Mouse (Mus musculus) 416B (cell line): ENCODE measurements around the gene Tmem87b.

Experiments used
- DNase-seq: peaks from one replicate; pipeline ENCODE4 v3.0.0; 2011; ENCODE audit warnings: low read depth

The Tmem87b gene

DNA sequence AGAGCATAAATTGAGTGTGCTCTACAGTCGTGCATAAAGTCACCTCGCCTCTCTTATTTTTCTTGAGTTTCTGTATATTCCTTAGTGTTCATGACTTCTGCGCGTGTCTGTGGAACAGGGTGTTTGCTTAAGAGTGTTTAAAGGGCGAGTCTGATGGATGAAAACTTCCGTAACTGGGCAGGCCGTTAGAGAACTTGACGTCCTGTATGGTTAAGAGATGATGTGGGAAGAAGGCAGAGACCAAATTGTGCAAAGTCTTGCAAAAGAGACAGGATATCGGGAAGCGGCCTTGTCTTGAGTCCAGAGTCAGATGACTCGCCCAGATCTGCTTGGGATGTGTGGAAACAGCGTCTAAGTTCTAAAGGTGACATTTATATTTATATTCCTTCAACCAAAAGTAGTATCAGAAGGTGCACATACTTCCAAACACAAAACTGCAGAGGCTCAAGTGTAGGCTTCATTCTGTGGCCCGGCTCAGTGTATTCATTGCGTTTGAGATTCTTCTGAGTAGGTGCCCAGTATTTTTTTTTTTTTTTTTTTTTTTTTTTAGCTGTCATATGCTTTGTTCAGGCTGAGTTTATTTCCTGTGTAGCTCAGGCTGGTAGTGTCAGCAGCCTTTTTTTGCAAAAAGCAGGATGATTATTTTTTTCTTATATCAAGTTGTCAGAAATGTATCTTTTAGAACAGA lies 1.2 kb downstream of the Tmem87b start:
- DNase-seq: peak; percentile 78

DNA sequence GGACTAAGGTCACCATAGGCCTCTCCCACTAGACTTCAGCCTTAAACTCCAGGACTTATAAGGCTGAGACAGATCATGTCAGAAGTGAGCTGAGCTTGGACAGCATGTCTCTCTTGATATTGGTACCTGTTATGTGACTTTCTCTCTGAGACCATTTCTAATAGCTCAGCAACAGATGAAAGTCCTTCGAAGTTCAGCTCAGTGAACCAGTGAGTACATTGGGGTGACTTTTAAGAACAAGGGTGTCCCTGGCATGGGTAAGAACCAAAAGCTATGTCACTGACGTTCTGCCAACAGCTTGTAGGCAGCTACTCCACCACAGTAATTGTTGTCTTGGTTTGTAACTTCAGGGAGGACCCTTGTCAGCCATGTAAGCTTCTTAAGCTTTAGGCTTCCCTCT lies 2.7 kb downstream of the Tmem87b start:
- no peak for DNase-seq

GRCm38 (mm10) chr2:128823893-128824292 lies 6.0 kb downstream of the Tmem87b start:
- DNase-seq: no peak

GRCm38 (mm10) chr2:128827787-128828186 lies 9.9 kb downstream of the Tmem87b start:
- DNase-seq: no peak

- no peak for DNase-seq
Measured at GRCm38 (mm10) chr2:128832611-128833010, 14.7 kb downstream of the Tmem87b start.

DNA sequence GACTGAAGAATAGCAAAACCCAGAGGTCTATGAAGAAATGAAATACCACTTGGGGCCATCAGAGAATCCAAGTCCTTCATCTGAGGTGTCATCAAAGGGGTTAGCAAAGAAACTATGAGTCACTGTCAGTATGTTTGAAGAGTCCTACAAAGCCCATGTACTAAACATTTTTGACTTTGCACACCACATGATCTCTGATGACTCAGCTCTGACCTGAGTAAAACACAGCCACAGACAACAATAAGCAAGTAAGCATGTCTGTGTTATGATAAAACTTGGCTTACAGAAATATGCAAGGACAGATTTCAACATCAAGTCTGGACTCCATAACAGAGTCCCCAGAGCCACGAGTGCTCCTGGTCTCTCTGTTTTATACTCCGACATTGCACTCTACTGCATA lies 15.1 kb downstream of the Tmem87b start:
- DNase-seq: peak; percentile 79

DNA sequence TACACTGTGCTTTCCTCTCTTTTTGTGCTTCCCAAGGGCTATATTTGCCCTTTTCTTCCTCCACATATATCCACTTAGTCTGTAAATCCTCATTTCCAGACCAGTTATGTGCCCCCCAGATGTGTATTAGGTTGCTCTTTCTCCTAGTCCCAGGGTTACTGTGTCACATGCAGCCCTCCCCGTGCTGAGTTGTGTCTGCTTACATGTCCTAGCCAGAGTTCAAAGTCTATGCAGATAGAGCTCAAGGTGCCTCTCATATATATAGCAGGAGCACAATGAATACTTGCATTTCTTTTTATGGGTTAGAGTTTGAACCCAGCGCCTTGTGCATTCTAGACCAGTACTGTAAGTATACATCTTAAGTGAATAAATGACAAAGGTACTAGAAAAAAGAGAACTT lies 15.5 kb downstream of the Tmem87b start:
- no peak for DNase-seq

- no peak for DNase-seq
Measured at GRCm38 (mm10) chr2:128837531-128837930, 19.6 kb downstream of the Tmem87b start.

- DNase-seq: no peak
Measured at GRCm38 (mm10) chr2:128838611-128839010, 20.7 kb downstream of the Tmem87b start.

- peak; percentile 43 for DNase-seq
Measured at GRCm38 (mm10) chr2:128839501-128839900, 21.6 kb downstream of the Tmem87b start.

GRCm38 (mm10) chr2:128842437-128842836 lies 24.5 kb downstream of the Tmem87b start:
- DNase-seq: no peak

- DNase-seq: no peak
Measured at GRCm38 (mm10) chr2:128850036-128850435, 32.1 kb downstream of the Tmem87b start.

DNA sequence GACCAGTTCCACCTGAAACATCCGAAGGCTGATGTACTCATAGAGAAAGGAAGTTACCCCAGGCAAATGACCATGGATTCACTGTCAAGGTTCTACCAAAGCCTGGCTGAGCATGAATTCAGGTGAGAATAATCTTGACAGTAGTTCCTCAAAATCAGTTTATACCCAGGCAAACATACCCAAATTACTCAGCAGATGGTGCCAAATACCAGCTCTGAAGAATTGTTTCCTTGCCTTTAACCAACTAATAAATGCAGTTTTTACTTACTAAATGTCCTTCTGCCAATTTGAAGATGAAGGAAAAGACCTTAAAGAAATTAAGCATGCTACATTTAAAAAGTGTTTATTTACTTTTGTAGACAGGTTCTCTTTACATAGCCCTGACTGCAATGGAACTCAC lies 38.8 kb downstream of the Tmem87b start:
- peak; percentile 26 for DNase-seq

- peak; percentile 49 for DNase-seq
Measured at GRCm38 (mm10) chr2:128858962-128859361, 41.0 kb downstream of the Tmem87b start.

GRCm38 (mm10) chr2:128859861-128860260 lies 41.9 kb downstream of the Tmem87b start:
- no peak for DNase-seq

GRCm38 (mm10) chr2:128862636-128863035 lies 44.7 kb downstream of the Tmem87b start, which contains the start of gene Fbln7:
Fbln7 (plus strand) TSS chr2:128862981.
- DNase-seq: no peak

- DNase-seq: no peak
Measured at GRCm38 (mm10) chr2:128863777-128864331, 45.9 kb downstream of the Tmem87b start.

DNA sequence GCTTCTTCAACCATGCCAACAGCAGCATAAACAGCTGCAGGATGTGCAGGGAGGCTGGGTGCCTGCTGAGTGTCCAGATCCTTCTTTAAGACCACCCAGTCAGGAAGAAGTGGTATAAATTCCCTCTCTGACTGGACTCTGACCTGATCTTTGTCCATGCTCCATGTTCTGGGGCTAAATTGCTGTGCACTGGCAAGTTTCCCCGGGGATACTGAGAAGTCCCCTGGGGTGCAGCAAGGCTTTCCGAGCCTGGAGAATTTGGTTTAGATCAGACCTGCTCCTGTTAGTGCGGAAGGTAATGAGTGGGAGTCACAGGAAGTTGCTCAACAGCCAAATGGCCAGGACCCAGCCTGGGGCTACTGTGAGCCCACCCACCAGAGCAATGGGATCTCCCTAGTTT lies 47.1 kb downstream of the Tmem87b start:
- DNase-seq: no peak

GRCm38 (mm10) chr2:128871656-128872055 lies 53.7 kb downstream of the Tmem87b start:
- no peak for DNase-seq

DNA sequence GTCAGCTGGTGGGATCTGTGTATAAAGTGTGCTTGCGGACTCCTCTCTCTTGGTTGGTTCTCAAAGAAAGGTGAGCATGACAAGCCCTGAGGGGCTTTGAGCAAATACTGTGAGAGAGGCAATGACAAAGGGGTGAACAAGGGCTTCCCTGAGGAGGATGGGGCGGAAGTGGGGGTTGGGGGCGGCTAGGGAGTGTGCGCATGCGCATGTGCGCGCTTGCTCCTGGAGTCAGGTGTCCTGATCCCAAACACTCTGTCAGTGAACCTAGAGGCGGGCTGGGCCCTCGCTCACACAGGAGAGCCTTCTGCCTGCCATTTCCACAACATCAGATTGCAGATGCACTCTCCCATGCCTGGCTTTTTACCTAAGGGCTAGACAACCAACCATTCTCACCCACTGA lies 54.3 kb downstream of the Tmem87b start:
- no peak for DNase-seq

- no peak for DNase-seq
Measured at GRCm38 (mm10) chr2:128875526-128875925, 57.6 kb downstream of the Tmem87b start.

DNA sequence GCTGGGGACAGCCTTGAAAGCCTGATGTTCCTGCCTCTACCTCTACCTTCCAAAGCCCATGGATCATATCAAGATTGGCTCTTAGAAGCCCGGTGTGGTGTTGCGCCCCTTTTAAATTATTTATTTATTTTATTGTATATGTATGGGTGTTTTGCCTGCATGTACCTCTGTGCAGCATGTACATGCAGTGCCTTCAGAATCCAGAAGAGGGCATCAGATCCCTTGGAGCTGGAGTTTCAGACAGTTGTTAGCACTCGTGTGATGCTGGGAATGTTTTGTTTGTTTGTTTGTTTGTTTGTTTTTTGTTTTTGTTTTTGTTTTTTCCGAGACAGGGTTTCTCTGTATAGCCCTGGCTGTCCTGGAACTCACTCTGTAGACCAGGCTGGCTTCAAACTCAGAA lies 63.3 kb downstream of the Tmem87b start:
- DNase-seq: peak; percentile 53

GRCm38 (mm10) chr2:128885225-128885811 lies 67.4 kb downstream of the Tmem87b start:
- DNase-seq: no peak
